Mouse (Mus musculus): ENCODE data around the gene Soga1.

The Soga1 gene

DNA sequence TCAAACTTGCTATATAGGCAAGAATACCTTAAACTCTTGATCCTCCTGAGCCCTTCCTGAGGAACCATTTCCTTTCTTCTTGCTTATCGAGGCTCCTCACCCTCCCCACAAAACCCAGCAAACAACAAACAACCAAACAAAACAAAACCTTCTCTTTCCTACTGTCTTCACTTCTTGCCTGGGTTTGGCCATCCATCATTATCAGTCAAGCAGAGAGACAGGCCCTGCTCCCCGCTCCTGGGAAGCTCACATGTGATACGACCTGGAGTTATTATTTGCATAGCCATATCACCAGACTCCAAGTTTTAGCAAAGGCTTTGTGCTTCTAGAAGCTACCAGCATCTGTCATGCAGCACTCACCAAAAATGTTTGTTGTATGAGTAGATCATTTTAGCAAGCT, 91.7 kb downstream of the Soga1 start:
- DNase-seq (ENCODE audit: low read depth, low spot score) = no peak

DNA sequence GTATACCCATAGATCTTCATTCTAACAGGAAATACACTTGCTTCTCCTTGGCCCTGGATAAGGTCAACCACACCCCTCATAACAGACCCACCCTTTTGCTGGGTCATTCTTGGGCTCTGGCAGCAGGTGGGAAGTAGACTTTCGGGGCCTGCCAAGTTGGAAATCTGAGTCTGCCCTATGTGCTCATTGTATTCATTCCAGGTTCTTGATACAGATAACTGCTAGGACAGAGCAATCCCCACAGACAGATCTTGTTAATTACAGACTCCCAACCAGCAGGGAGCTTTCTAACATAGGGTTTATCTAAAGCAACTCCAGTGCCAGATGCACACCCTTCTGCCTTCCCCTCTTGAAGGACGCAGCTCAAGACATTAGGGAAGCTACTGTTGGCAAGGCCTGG, 96.2 kb downstream of the Soga1 start:
- DNase-seq (ENCODE audit: low read depth, low spot score) = no peak

- no peak for DNase-seq (ENCODE audit: low read depth, low spot score)
Observed at GRCm38 (mm10) chr2:156981291-156981690, 97.8 kb downstream of the Soga1 start.

DNA sequence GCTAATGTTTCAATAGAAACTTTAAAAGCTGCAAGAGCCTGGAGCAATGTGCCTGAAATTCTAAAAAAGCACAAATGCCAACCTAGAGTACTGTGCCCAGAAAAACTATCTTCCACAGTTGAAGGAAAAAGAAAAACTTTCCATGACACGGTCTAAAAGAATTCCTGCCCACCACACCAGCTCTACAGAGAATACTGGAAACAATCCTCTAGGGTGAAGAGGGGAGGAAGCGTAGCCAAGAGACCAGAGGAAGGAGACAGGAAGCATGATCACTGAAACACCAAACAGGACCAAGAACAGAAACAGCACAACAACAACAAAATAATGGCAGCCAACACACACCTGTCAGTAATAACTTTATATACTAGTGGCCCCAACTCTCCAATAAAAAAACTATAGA, 99.0 kb downstream of the Soga1 start:
- no peak for DNase-seq (ENCODE audit: low read depth, low spot score)

DNA sequence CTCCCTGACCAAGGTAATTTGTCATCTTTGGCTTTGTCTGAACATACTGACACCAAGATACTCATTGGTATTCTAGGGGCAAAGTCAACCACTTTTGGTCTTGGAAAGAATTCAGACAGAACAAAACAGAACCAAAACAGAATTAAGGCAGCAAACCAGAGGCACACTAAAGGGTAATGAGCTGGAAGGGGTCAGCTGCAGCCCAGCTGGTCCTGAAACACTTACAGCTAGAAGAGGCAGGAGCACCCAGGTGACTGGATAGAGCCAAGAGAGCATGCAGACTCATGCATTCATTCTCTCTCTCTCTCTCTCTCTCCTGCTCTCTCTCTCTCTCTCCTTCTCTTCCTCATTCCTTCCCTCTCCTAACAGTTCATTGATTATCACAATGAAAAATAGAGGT, 102.3 kb downstream of the Soga1 start:
- DNase-seq (ENCODE audit: low read depth, low spot score) = no peak

DNA sequence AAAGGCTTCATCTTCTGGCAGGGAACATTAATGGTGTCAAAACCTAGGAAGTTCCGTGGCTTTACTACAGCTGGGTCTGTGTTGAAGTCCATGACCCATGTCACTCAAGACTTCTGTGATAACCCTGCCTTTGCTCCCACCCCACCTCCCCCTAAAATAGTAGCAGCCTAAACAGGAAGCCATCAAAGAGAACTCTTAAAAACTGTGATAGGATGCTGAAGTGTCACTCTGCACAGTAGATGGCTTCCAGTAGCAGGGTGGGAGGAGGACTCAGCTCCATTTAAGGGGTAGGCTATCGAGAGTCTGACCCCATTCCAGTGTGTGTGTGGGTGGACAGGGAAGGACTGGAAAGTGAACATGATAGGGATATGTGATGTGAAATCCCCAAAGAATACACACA, 104.1 kb downstream of the Soga1 start:
- no peak for DNase-seq (ENCODE audit: low read depth, low spot score)

DNA sequence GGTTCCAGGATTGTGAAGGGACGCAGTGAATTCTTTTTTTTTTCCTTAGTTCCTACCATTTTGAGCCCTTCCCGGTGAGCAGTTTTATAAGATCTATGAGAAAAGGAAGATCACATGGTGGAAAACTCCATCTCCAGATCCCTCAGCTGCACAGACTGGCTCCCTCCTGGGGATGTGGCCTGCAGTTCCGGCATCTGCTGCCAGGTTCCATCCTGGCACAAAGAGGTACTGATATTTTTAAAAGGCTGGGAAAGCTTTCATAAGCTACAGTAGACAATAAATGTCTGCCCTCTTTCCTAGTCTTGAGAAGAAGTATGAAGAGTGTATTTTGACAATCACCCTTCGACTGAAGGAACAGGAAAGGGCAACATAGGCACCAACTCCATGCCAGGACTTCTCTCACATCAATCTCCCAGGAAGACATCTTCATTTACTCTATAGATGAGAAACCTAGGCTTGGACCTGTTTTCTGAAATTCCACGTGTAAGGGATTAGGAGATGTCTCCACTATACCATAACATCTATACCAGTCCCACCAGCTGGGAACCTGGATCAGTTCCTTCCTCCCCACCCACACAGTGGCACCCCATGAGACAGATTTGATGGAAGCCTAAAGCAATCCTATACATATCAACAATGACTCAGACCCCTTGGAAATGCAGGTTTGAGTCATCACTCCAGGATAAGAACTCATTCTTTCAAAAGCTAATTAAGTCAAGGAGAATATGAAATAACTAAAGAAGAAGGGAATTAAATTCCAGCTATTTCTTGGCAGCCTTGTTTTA, 105.5 kb downstream of the Soga1 start:
- DNase-seq (ENCODE audit: low read depth, low spot score) = peak; percentile 81

DNA sequence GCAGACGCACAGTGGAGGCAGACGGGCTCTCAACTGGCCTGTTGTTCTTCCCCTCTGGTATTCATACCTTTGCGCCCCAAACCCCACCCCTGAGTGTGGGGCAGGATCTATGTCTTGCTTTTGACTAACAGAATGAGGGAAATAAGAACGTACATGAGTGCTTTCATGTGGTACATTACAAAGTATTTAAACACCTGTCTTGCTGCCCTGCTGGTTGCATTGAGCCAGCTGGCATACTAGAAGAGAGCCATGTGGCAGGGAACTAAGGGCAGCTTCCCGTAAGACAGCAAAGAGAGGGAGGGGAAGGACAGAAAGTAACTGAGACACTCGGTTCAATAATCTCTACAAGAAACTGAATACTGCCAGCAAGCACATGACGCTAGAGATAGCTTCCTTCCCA, 108.8 kb downstream of the Soga1 start:
- DNase-seq (ENCODE audit: low read depth, low spot score) = no peak

DNA sequence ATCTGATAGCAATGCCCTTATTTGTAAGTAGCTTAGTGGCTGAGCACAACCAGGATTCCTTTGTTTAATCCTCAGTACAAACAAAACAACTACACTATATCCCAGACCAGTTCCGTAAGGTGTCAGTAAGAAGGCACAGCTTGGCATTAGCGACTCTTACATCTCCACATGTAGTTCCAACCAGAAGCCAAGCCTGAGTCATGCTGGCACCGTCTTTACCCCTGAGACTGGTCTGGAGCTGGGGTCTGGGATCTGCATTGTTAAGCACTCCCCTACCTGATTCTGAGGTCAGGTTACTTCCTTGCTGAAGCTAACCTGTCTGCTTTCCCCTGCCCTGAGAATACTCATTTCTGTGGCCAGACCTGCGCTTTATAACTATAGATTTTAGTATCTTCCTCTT, 110.6 kb downstream of the Soga1 start:
- DNase-seq (ENCODE audit: low read depth, low spot score) = no peak

- no peak for DNase-seq (ENCODE audit: low read depth, low spot score)
Observed at GRCm38 (mm10) chr2:156967388-156967787, 111.7 kb downstream of the Soga1 start.

All from telencephalon, adult 2 months (tissue).